Mouse (Mus musculus) ovary, postnatal 10 days (tissue): Measurements from ENCODE around the gene Ap3d1.

ENCODE experiments used
- DNase-seq: peaks from one replicate; pipeline ENCODE4 v3.0.0; 2022; ENCODE audit warnings: low spot score

The Ap3d1 gene

DNA sequence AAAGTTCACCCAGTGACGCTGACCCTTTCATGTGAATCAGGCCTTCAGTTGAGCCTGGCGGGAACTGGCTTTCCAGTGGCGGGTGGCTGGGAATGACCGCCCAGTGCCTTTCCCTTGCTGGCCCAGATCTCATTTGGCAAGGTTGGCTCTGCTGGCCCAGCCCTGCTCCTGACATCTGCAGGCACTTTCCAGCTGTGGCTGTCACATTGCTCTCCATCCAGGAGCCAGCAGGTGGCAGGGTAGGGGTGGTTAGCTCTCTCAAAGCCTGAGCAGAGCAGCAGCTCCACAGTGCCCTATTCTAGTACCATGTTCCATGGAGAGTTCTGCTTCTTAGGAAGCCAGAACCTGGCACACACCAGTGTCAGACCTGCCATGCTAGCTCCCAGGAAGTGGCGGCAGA, 15.7 kb upstream of the Ap3d1 start:
- peak; percentile 22 for DNase-seq

DNA sequence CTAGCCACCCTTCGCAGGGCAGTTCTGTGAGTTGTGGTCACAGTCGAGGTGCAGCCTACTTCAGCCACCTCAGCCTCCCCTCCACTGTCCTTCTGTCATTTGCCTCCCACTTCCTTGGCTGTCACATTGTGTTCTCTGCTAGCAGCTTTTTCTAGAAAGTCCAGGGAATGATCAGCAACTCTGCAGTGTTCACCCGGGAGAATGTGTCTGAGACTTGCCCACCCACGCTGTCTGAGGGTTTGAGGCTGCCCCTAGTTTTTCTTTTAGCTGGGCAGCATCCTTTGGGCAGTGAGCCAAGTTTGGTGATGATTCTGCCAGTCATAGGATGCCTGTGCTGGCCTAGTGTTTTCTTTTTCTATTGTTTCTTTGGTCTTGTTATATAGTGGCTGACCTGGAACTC, 14.9 kb upstream of the Ap3d1 start:
- DNase-seq, result no peak

DNA sequence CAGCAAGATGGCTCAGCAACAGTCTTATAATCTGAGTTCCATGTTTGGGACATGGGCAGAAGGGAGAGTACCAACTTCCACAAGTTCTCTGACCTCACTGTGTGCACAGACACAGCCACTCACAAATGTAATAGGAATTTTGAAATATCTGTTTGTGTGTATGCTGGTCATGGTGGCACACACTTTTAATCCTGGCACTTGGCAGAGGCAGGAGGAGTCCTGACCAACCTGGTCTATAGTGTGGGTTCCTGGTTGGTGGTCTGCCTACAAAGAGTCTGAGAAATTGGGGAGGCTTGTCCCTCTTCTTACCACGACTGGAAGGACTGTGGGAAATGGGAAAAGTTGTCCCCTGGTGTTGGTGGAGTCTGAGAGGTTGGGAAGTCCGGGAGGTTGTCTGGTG, 14.4 kb upstream of the Ap3d1 start:
- DNase-seq, result no peak

DNA sequence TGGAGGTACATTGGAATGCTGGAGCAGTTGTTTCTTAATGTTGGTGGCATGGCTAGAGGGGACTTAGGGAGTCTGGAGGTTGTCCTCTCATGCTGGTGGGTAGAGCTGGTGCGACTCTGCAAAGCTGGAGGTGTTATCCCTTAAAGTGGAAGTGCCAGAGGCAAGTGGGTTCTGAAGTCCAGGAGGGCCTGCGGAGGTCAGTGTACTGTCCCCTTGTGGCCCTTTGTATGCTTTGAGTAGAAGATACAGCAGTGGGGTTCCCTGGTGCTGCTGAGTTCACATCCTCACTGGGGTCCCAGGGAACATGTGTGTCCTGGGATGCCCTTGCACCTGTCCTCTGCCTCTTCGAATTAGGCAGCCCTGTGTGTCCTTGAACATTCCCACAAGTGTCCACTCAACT, 14.0 kb upstream of the Ap3d1 start:
- DNase-seq, result no peak

DNA sequence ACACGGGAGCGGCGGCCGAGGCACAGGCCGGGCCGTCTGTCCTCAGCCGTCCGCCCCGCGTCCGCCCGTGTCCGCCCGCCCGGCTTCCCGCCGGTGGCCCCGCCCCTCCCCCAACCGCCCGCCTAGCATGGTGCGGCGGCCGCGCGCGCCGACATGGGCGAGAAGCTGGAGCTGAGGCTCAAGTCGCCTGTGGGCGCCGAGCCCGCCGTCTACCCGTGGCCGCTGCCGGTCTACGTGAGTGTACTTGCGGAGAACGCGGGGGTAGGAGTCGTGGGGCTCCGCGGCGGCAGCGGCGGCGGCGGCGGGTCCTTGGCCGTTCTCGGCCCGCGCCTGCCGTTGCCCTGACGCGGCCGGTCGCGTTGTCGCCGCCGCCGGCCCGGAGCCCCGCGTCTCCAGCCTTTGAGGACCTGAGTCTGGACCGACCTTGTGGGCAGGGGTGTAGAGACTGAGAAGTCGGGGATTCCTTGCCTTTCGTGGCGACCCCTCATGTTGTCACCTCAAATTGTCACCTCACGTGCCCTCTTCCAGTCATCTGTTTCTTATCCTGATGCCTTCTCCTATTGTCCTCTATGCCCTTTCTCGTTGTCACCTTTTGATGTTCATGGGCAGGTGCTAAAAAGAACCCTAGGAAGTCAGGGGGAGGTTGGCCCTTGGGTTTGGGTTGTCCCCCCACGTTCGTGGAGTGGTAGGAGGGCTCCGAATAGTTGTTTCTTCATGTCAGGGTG, 13.4 kb upstream of the Ap3d1 start:
- DNase-seq, result no peak

DNA sequence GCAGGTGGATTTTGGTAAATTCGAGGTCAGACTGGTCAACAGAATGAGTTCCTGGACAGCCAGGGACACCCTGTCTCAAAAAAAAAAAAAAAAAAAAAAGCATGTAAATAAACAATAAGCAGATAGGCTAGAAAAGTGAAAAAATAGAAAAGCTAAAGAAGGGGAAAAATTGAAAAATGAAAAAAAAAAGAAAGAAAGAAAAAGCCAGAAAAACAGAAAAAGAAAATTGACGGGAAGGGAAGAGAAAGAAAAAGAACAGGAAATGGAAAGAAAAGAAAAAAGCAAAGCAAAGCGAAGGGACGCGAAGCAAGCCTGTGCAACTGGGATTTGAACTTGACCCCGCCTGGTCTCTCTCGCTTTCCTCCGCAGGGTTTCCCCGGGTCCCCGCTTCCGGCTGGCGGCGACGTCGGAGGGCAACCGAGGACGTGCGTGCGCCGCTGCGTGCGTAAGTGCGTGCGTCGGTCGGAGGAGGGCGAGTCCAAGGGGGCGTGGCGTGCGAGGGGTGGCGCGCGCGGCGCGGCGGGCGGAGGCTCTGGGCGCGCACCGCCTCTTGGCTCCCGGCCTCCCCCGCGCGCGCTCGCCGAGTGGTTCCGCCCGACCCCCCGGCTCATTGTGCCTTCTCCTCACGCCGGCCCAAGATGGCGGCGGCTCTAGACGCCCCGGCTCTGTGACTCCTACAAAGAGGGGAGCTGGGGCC, 12.7 kb upstream of the Ap3d1 start, which contains the start of gene Dot1l:
TSS of gene Dot1l (plus strand) at position 613 of the 697 bp plus-strand sequence.
- peak; percentile 93 for DNase-seq

DNA sequence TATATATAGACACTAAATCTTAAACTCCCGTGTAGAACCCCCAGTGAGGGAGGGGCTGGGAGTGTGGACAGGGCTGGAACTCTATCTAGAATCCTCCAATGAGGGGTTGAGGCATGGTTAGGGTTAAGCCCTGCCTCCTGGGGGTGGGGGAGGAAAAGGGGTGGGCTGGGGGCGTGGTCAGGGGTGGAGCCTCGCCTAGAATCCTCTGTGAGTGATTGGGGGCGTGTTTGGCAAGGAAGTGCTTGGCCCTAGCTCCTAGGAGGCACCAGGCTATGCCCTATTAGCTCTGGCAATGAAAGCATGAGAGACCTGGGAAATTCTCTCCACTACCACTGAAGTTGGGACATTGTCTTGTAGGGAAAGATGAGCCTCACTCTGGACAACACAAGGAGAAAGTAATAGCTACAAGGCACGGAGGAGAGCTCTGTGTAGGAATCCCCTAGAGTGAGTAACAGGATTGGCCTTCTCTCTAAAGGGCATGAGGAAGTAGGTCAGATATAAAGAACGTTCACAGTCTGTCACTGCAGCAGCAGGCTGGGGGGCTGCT, 10.1 kb upstream of the Ap3d1 start:
- DNase-seq, result peak; percentile 41

DNA sequence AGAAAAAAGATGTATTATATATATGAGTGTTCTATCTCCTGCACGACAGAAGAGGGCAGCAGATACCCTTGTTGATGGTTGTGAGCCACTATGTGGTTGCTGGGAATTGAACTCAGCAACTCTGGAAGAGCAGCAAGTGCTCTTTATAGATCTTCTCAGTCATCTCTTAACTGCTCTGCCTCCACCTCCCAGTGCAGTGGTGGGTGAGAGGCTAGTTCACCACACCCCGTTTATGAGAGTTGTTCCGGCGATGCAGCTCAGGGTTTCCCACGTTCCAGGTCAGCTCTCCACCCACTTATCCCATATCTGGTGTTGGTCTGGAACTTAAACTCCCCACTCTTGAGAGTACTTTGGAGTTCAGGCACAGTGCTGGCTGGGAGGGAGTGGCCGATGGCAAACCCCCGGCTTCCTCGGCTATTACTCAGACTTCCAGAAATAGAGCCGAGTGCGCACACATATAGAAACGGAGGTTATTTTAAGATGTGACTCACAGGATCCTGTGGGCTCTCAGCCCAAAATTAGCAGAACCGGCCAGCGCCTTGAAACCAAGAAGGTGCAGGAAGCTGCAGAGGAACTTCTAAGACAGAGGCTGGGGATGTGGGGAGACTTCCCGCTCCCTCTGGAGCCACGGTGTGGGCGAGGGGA, 9.2 kb upstream of the Ap3d1 start:
- no peak for DNase-seq

DNA sequence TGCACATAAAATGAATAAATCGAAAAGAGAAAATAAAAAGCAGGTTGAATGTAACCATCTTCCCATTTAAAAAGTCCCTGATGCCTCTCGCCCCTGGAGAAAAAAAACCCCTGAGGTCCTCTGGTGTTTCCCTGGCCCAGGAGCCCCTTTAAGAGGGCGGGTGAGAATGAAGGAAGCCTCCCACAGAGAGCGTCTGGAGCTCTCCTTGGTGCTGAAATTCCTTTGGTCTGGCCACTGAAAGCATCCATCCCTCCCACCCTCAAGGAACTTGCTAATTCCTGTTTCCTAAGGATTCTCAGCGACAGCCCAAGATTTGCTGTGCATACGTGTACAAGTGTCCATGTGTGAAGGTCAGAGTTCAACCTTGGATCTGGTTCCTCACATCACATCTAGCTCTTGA, 6.5 kb upstream of the Ap3d1 start:
- DNase-seq, result peak; percentile 39

DNA sequence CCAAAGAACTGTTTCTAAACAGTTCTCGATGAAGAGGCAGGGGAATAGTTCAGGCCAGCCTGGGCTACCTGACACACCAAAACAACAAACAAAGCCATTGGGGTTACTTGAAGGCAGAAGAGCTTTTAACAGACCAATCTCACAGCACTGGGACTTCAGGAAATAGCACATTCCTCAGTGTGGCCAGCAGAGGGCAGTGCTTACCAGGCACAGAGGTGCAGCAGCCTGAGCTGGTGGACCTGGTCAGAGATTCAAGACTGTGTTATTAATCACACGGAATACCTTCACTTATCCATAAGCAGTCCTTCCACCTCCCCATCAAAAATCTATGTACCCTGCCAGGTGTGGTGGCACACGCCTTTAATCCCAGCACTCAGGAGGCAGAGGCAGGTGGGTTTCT, 5.3 kb upstream of the Ap3d1 start:
- peak; percentile 26 for DNase-seq

DNA sequence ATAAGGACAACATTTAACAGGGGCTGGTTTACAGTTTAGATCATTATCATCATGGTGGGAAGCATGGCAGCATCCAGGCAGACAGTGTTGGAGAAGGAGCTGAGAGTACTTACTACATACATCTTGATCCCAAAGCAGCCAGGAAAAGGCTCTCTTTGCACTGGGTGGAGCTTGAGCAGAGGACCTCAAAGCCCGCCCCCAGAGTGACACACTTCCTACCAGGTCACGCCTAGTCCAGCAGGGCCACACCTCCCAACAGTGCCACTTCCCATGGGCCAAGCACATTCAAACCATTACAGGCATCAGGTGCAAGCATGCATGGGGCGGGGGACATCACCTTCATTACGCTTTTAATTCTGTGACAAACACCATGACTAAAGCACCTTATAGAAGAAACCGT, 2.2 kb upstream of the Ap3d1 start:
- DNase-seq, result no peak

DNA sequence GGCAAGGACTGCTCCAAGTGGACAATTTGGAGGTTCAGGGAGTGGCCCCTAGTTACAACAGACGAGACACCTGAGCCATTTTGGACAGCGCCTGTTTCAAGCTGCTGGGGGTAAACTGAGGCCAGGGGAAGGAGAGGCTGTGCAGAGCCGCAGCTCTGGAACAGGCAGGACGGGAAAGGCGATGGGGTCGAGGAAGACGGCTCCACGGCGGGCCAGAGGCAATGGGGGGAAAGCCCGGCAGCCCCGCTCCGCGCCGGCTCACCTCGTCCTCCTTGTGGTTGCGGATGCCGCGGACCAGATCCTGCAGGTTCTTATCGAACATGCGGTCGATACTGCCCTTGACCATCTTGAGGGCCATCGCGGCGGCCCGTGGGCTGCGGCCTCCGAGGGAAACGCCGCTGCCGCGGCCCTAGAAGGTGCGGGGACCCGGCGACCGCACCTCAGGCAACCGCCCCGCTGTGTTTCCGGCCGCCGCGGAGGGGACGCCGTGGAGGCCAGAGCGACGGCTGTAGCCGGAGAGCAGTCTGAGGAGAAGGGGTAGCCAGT, 357 bp downstream of the Ap3d1 start:
- DNase-seq, result no peak

DNA sequence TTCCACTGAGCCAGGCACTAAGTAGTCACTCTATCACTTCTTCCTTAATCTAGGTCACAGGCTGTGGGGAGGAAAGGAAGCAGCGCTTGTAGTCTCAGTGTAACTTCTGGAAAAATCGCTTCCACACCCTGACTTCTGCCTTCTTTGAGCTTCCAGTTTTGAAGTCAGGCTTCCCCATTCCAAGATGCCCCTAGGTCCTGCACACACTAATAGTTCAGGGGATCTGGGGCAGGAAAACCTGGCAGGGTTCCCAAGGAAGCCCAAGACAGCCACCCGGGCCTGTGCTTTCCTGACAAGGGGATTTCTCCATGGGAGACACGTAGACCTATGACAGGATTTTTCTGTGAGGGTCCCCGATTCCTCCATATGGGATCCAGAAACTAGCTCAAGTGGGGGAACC, 918 bp downstream of the Ap3d1 start:
- DNase-seq, result no peak

DNA sequence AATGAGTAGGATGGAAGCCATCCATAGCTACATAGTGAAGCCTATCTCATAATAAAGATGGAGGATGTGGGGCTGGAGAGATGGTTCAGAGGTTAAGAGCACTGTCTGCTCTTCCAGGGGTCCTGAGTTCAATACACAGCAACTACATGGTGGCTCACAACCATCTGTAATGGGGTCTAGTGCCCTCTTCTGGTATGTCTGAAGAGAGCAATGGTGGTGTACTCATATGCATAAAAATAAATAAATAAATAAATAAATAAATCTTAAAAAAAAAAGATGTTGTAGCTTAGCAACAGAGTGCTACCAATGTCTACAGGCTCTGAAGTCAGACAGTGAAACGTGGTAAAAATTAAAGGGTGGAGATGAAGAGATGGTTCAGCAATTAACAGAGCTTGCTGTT, 3.4 kb downstream of the Ap3d1 start:
- DNase-seq, result no peak

DNA sequence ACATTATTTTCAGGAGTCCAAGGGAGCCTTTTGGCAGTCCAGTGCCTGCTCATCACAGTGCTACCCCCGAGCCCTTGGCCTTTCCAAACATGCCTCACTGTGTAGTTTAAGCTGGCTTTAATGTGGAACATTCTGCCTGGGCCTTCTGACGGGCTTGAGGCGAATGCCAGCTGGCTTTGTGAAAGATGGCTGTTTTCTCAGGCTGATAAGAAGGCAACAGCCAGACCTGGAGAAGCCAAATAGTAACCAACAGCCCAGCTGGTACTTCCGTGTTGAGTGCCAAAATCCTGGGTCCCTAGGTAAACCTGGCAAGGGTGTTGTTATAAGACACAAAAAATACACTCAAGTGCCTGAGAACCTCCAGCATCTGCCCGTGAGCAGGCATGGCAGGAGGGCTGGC, 5.3 kb downstream of the Ap3d1 start:
- no peak for DNase-seq

DNA sequence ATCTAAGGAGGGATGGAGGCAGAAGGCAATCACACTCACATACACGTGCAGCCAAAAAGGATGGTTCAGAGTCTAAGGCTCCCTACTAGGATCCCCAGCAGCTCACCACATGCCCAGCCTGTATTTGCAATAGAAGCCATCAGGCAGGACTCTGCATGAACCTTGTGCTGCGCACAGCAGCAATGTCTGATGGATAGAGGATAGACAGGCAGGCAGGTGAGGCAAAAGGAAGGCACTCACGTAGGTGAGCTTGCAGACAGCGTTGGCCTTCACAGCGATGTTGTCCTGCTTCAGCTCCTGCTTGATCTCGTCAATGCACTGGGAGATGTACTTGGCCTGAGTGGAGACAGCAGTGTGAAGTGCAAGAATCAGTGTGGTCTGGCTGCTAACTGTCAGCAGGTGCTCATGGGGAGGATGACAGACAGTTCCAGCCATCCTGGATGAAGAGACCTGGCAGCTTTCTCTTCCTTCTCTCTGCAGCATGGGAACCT, 9.4 kb downstream of the Ap3d1 start:
- no peak for DNase-seq

DNA sequence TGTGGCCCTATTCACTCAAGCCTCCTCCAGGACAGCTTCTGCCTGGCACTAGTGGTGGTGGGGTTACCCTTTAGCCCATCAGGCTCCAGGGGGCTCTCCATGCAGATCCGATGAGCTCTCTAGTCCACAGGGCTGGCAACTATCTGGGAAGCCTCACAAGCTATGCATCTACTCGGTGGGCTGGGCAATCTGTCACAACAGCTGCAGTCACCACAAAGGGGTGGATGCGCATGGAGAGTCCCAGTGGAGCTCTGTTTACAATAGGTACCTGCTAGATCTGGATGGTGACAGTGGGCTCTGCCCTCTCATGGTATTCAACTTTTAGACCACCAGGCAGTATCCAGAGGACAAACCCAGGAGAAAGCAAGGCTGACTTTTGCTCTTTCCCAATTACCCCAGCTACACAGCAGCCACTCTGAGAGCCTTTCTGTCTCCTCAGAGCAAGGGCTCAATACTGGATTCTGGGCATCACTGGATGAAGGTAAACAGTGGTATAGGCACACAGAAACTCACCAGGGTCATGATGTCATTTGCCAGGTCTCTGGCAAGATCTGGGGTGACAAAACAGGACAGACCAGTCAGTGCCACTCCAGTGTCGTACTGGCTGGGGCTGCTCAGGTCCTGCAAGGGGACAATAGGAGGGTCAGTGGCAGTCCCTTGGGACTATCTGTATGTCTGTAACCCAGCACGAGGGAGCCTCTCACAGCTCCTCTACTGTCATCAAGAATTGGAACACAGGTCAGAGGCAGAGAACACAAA, 14.5 kb downstream of the Ap3d1 start:
- no peak for DNase-seq

DNA sequence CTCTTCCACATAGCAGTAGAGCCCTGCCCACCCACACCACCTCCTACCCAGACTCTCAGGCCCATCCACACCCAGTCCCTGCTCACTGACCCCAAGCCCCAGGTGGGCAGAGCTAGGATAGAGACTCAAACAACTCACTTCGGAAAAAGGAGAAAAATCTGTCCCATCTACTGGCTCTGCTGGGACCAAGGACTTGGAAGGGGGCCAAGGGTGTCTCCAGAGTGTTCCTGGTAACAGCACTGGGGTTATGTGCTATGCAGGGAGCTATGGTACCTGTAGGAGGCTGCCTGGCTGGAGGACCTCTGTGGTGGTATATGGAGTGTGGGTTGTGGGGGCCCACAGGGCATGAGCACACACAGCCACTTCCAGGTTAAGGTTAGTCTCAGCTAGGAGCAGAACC, 24.8 kb downstream of the Ap3d1 start:
- DNase-seq, result no peak

DNA sequence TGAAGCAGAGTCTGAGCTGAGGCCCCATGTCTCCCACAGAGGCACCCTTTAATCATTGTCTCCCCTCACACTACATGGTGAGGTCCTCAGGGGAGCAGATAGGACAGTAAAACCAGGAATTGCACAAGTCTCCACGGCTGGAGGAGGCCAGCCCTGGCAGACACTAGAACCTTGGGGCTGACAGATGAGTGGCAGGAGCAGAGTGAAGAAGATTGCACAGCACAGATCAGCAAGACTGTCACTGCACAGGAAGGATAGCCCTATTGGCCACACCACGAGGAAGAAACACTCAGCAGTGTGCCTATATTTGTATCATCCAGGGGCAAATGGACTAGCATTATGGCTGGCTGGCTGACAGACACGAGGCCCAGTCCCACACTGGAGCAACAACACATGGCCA, 31.2 kb downstream of the Ap3d1 start:
- DNase-seq, result no peak

DNA sequence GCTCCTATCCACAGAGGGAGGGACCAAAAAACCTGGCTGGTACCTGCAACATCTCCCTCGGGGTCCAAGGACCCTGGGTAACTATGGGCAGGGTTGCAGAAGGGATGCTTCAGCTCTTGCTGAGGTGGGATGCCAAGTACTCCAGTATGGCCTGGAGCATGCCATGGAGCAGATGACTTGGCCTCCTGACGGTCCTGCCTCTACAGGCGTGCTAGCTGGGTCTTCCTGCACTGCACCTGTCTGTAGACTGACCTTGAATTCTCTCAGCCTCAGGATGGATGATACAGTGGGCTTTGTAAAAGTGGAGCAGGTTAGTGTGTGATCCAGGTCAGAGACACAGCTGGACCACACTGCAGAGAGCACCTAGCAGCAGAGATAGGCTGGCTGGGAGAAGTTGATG, 36.6 kb downstream of the Ap3d1 start:
- DNase-seq, result no peak

DNA sequence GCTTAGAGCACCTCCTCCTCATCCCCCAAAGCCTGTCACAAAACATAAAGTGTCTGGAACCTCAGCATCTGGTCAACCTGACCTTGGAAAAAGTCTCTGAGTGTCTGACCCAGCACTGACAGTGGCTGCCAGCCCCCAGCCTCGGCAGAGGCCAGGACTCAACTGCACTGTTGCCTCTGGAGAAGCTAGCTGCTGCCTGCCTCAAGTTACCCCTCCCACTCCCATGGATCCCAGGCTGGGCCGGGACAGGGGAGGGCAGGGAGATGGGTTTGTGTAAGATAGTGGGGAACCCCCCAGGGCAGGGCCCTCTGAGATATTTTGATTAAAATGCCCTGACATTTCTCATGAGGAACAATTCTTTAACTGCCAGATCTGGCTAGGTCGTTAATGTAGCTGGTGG, 37.0 kb downstream of the Ap3d1 start:
- DNase-seq, result no peak

DNA sequence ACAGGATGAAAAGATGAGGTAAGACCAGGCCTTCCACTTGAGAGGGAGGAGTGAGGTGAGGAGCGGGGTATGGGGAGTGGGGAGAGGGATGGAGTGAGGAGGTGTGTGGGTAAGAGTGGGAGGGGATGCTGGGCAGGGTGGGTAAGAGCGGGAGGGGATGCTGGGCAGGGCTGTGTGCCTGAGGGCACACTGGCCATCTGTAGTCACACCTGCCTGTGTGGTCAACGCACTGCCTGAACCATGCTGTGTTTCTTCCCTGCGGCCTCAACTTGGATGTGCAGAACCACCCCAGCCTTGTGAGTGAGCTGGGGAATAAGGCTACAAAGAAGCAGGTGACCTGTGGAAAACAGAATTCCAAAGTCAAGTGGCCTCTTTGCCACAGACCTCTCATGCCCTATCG, 37.6 kb downstream of the Ap3d1 start:
- DNase-seq, result no peak
